Mouse (Mus musculus) bone marrow macrophage, adult 2 months (primary cell): Measurements from ENCODE around the gene A2m.

Source experiments
- CTCF ChIP-seq: IDR thresholded peaks from 2 replicates; pipeline ENCODE4 v1.5.1; 2012; ENCODE audit warnings: low read depth, mild to moderate bottlenecking, low read length, moderate library complexity
- POLR2A ChIP-seq: IDR thresholded peaks from 2 replicates; pipeline ENCODE4 v1.6.1; 2012; ENCODE audit warnings: mild to moderate bottlenecking, low read depth, low read length, borderline replicate concordance

GRCm38 (mm10) chr6:121622525-121622924 is 12.7 kb upstream of the A2m start:
- TF ChIP-seq CTCF (no peak), POLR2A (no peak)
